Mouse (Mus musculus) myocyte (in vitro differentiated cells): Measurements from ENCODE around the gene 4931428L18Rik. TPM values are rescaled to one million over a fixed set of nuclear protein-coding genes. Genes with fewer than 3 reads are reported as not detected.

Experiments
- H3K27me3 ChIP-seq: one replicate; pipeline ENCODE4 v1.6.1; 2011; ENCODE audit not compliant: control insufficient read depth, insufficient read depth, insufficient read length
- H3K36me3 ChIP-seq: one replicate; pipeline ENCODE4 v1.6.1; 2011; ENCODE audit not compliant: control insufficient read depth, insufficient read depth
- H3K4me2 ChIP-seq: one replicate; pipeline ENCODE4 v1.6.1; 2011; ENCODE audit warnings: low read depth, control low read depth
- H3K4me3 ChIP-seq: one replicate; pipeline ENCODE4 v1.5.1; 2011; ENCODE audit warnings: mild to moderate bottlenecking, control low read depth, moderate library complexity
- H3K79me2 ChIP-seq: one replicate; pipeline ENCODE4 v1.6.1; 2011; ENCODE audit not compliant: control insufficient read depth, insufficient read depth
- H3ac ChIP-seq: one replicate; pipeline ENCODE4 v1.6.1; 2011; ENCODE audit not compliant: control insufficient read depth, insufficient read length
- CEBPB ChIP-seq: IDR thresholded peaks from 2 replicates; pipeline ENCODE4 v1.6.1; 2011; ENCODE audit warnings: mild to moderate bottlenecking, moderate library complexity; ENCODE audit not compliant: poor library complexity, insufficient read depth, severe bottlenecking
- E2F4 ChIP-seq: IDR thresholded peaks from one replicate; pipeline ENCODE4 v1.6.1; 2011; ENCODE audit warnings: mild to moderate bottlenecking, control low read depth, moderate library complexity; ENCODE audit not compliant: insufficient read depth
- MAX ChIP-seq: IDR thresholded peaks from one replicate; pipeline ENCODE4 v1.6.1; 2011; ENCODE audit warnings: low read depth, mild to moderate bottlenecking, control low read depth
- MYOD1 ChIP-seq, 3 experiments: IDR thresholded peaks; one replicate each; pipeline ENCODE4 v1.6.1; 2011; ENCODE audit warnings: control low read depth in 2 of 3, low read depth in 2 of 3, mild to moderate bottlenecking in 2 of 3, moderate library complexity in 1 of 3; ENCODE audit not compliant: insufficient read length in 2 of 3, control insufficient read depth in 1 of 3
- MYOG ChIP-seq, 3 experiments: IDR thresholded peaks; one replicate each; pipeline ENCODE4 v1.6.1; 2011; ENCODE audit warnings: control low read depth in 2 of 3, low read depth in 2 of 3, mild to moderate bottlenecking in 2 of 3; ENCODE audit not compliant: insufficient read length in 2 of 3, control insufficient read depth in 1 of 3, insufficient read depth in 1 of 3
- POLR2A ChIP-seq: IDR thresholded peaks from one replicate; pipeline ENCODE4 v1.6.1; 2011; ENCODE audit warnings: low read depth, mild to moderate bottlenecking, control low read depth, moderate library complexity; ENCODE audit not compliant: insufficient read length
- POLR2AphosphoS2 ChIP-seq: IDR thresholded peaks from one replicate; pipeline ENCODE4 v1.6.1; 2011; ENCODE audit warnings: low read depth, control low read depth; ENCODE audit not compliant: insufficient read length
- REST ChIP-seq: IDR thresholded peaks from one replicate; pipeline ENCODE4 v1.6.1; 2011; ENCODE audit warnings: mild to moderate bottlenecking, control low read depth, moderate library complexity; ENCODE audit not compliant: insufficient read depth, insufficient read length
- SRF ChIP-seq: IDR thresholded peaks from one replicate; pipeline ENCODE4 v1.6.1; 2011; ENCODE audit warnings: low read depth; ENCODE audit not compliant: control insufficient read depth, insufficient read length
- TCF12 ChIP-seq: IDR thresholded peaks from one replicate; pipeline ENCODE4 v1.6.1; 2011; ENCODE audit warnings: mild to moderate bottlenecking, control low read depth; ENCODE audit not compliant: poor library complexity, insufficient read depth, severe bottlenecking
- TCF3 ChIP-seq: IDR thresholded peaks from one replicate; pipeline ENCODE4 v1.6.1; 2011; ENCODE audit warnings: low read depth, control low read depth; ENCODE audit not compliant: insufficient read length
- USF1 ChIP-seq: IDR thresholded peaks from one replicate; pipeline ENCODE4 v1.6.1; 2011; ENCODE audit warnings: low read depth, mild to moderate bottlenecking, control low read depth, moderate library complexity
- polyA plus RNA-seq: library from polyadenylated mRNA; unstranded; fragments of >200 nt; fragmentation: generic; extraction: Trizol; gene quantifications from one replicate; pipeline ENCODE4 v1.2.1, GENCODE M21; 2012; ENCODE audit warnings: missing spikeins

The 4931428L18Rik gene
- polyA plus RNA-seq, 1 experiment, result 0.16 TPM

- no peaks in the 10 kb centered on the region for H3K79me2 ChIP-seq
- no peak overlapping the region for H3K4me3 ChIP-seq
- no peak overlapping the region for H3K4me2 ChIP-seq
- TF ChIP-seq MYOG (IDR thresholded peaks at IDR 0.05; ENCODE audit: control insufficient read depth in 1 of 3, insufficient read depth in 1 of 3, insufficient read length in 2 of 3, low read depth in 2 of 3), result no peak
- no peak for TF ChIP-seq USF1
- no peak for TF ChIP-seq SRF
- TF ChIP-seq MYOD1 (IDR thresholded peaks at IDR 0.05; ENCODE audit: control insufficient read depth in 1 of 3, insufficient read length in 2 of 3, low read depth in 2 of 3), result no peak
- TF ChIP-seq TCF12, result no peak
- TF ChIP-seq POLR2AphosphoS2, result no peak
- no peak for TF ChIP-seq REST
- no peak for TF ChIP-seq CEBPB
- TF ChIP-seq POLR2A, result no peak
- TF ChIP-seq TCF3, result no peak
- TF ChIP-seq MAX, result no peak
- TF ChIP-seq E2F4, result no peak
- H3K27me3 ChIP-seq, result no peaks in the 10 kb centered on the region
- no peaks in the 10 kb centered on the region for H3K36me3 ChIP-seq
- H3ac ChIP-seq, result no peak overlapping the region
These were observed 188.5 kb downstream of the 4931428L18Rik start for GRCm38 (mm10) chr1:31033851-31034534.

GRCm38 (mm10) chr1:31032351-31032750, 190.1 kb downstream of the 4931428L18Rik start:
- H3K36me3 ChIP-seq, result no peaks in the 10 kb centered on the region
- H3K4me2 ChIP-seq, result no peak overlapping the region
- H3K79me2 ChIP-seq, result no peaks in the 10 kb centered on the region
- H3K27me3 ChIP-seq, result no peaks in the 10 kb centered on the region
- H3K4me3 ChIP-seq, result no peak overlapping the region
- TF ChIP-seq MYOG (IDR thresholded peaks at IDR 0.05; ENCODE audit: control insufficient read depth in 1 of 3, insufficient read depth in 1 of 3, insufficient read length in 2 of 3, low read depth in 2 of 3) (no peak), TCF12 (no peak), POLR2A (no peak), TCF3 (no peak), E2F4 (no peak), SRF (no peak)
- no peak overlapping the region for H3ac ChIP-seq

GRCm38 (mm10) chr1:31023173-31023572, 199.3 kb downstream of the 4931428L18Rik start:
- Histone ChIP-seq H3K36me3 (no peaks in the 10 kb centered on the region), H3K27me3 (no peaks in the 10 kb centered on the region), H3ac (no peak overlapping the region), H3K79me2 (no peaks in the 10 kb centered on the region), H3K4me2 (no peak overlapping the region), H3K4me3 (no peak overlapping the region)
- no peak for TF ChIP-seq E2F4
- TF ChIP-seq REST, result no peak
- TF ChIP-seq POLR2AphosphoS2, result no peak
- no peak for TF ChIP-seq TCF3
- no peak for TF ChIP-seq MYOD1 (IDR thresholded peaks at IDR 0.05; ENCODE audit: control insufficient read depth in 1 of 3, insufficient read length in 2 of 3, low read depth in 2 of 3)
- TF ChIP-seq SRF, result no peak
- TF ChIP-seq MYOG (IDR thresholded peaks at IDR 0.05; ENCODE audit: control insufficient read depth in 1 of 3, insufficient read depth in 1 of 3, insufficient read length in 2 of 3, low read depth in 2 of 3), result no peak
- TF ChIP-seq USF1, result no peak
- no peak for TF ChIP-seq CEBPB

GRCm38 (mm10) chr1:31019283-31019682, 203.2 kb downstream of the 4931428L18Rik start:
- Histone ChIP-seq H3K4me2 (peak overlapping the region; percentile 56), H3K4me3 (no peak overlapping the region), H3K79me2 (no peaks in the 10 kb centered on the region), H3ac (no peak overlapping the region), H3K36me3 (no peaks in the 10 kb centered on the region), H3K27me3 (no peaks in the 10 kb centered on the region)
- TF ChIP-seq TCF12, result no peak
- TF ChIP-seq REST, result no peak
- TF ChIP-seq MYOG (IDR thresholded peaks at IDR 0.05; ENCODE audit: control insufficient read depth in 1 of 3, insufficient read depth in 1 of 3, insufficient read length in 2 of 3, low read depth in 2 of 3), result no peak
- no peak for TF ChIP-seq POLR2AphosphoS2
- TF ChIP-seq TCF3, result no peak
- no peak for TF ChIP-seq SRF
- TF ChIP-seq POLR2A, result no peak
- no peak for TF ChIP-seq USF1
- no peak for TF ChIP-seq MAX
- TF ChIP-seq CEBPB, result no peak

- no peaks in the 10 kb centered on the region for H3K27me3 ChIP-seq
- TF ChIP-seq MYOD1 (IDR thresholded peaks at IDR 0.05; ENCODE audit: control insufficient read depth in 1 of 3, insufficient read length in 2 of 3, low read depth in 2 of 3) (no peak), REST (no peak), E2F4 (no peak), MYOG (IDR thresholded peaks at IDR 0.05; ENCODE audit: control insufficient read depth in 1 of 3, insufficient read depth in 1 of 3, insufficient read length in 2 of 3, low read depth in 2 of 3) (no peak), POLR2AphosphoS2 (no peak), CEBPB (no peak), TCF3 (no peak), TCF12 (no peak), USF1 (no peak), POLR2A (no peak), SRF (no peak), MAX (no peak)
These were observed 205.1 kb downstream of the 4931428L18Rik start for GRCm38 (mm10) chr1:31017377-31017776.

More at GRCm38 (mm10) chr1:31017377-31017776, 205.1 kb downstream of the 4931428L18Rik start:
- no peaks in the 10 kb centered on the region for H3K36me3 ChIP-seq
- H3K79me2 ChIP-seq, result no peaks in the 10 kb centered on the region
- no peak overlapping the region for H3ac ChIP-seq
- no peak overlapping the region for H3K4me2 ChIP-seq
- H3K4me3 ChIP-seq, result no peak overlapping the region
